Mouse (Mus musculus) olfactory bulb, adult 2 months (tissue): ENCODE measurements around the gene Yipf1.

Source experiments
- CTCF ChIP-seq: fragments of 200-500 bp; IDR thresholded peaks from 2 replicates; pipeline ENCODE4 v1.5.1; 2012; ENCODE audit warnings: low read depth, mild to moderate bottlenecking, low read length, moderate library complexity; ENCODE audit not compliant: insufficient read depth
- POLR2A ChIP-seq: fragments of 200-500 bp; IDR thresholded peaks from 2 replicates; pipeline ENCODE4 v1.6.1; 2012; ENCODE audit warnings: mild to moderate bottlenecking, low read depth, low read length, moderate library complexity; ENCODE audit not compliant: insufficient read depth

- TF ChIP-seq POLR2A = no peak
- no peak for TF ChIP-seq CTCF
Observed at GRCm38 (mm10) chr4:107287517-107287916, 26.6 kb upstream of the Yipf1 start.
